Mouse (Mus musculus): ENCODE measurements at regions not wholly inside any gene's neighbourhood (a gene's known extent, or its start where the extent isn't known, plus 50 kb on each side); places are given as distances from the start of the nearest gene placed in this dataset.

GRCm38 (mm10) chr13:4992876-4993275 lies 383.9 kb upstream of the Akr1e1 start:
- no peaks in the 10 kb centered on the region for H3K4me1 ChIP-seq (ENCODE audit: control insufficient read depth, insufficient read depth, low read length)
- ATAC-seq (replicated peaks; ENCODE audit: insufficient number of reproducible peaks, low FRiP score, low TSS enrichment, low read depth) = no peak
- no peak overlapping the region for H3K9ac ChIP-seq (replicated peaks; ENCODE audit: low read length)
- no peaks in the 10 kb centered on the region for H3K27me3 ChIP-seq (ENCODE audit: control insufficient read depth, insufficient read depth, low read length)
- H3K4me3 ChIP-seq (ENCODE audit: low read depth, low read length) = no peak overlapping the region
- H3K27ac ChIP-seq (replicated peaks; ENCODE audit: low read depth, low read length) = no peak overlapping the region
- H3K36me3 ChIP-seq (replicated peaks; ENCODE audit: control insufficient read depth, insufficient read depth, low read depth, low read length) = no peaks in the 10 kb centered on the region
- WGBS = 93% methylated on average over 1 of the region's 1 CpGs
- DNase-seq (ENCODE audit: low spot score) = no peak
- no peaks in the 10 kb centered on the region for H3K9me3 ChIP-seq (replicated peaks; ENCODE audit: control insufficient read depth, low read length)
- H3K4me2 ChIP-seq (ENCODE audit: low read depth, low read length) = no peak overlapping the region

GRCm38 (mm10) chr13:5008296-5008695 lies 399.3 kb upstream of the Akr1e1 start:
- no peak overlapping the region for H3K27ac ChIP-seq (replicated peaks; ENCODE audit: low read depth, low read length)
- no peaks in the 10 kb centered on the region for H3K27me3 ChIP-seq (ENCODE audit: control insufficient read depth, insufficient read depth, low read length)
- no peak overlapping the region for H3K4me3 ChIP-seq (ENCODE audit: low read depth, low read length)
- H3K4me1 ChIP-seq (ENCODE audit: control insufficient read depth, insufficient read depth, low read length) = no peaks in the 10 kb centered on the region
- no peak overlapping the region for H3K4me2 ChIP-seq (ENCODE audit: low read depth, low read length)
- WGBS = 93% methylated on average over 1 of the region's 1 CpGs
- no peaks in the 10 kb centered on the region for H3K9me3 ChIP-seq (replicated peaks; ENCODE audit: control insufficient read depth, low read length)
- ATAC-seq (replicated peaks; ENCODE audit: insufficient number of reproducible peaks, low FRiP score, low TSS enrichment, low read depth) = no peak
- H3K9ac ChIP-seq (replicated peaks; ENCODE audit: low read length) = no peak overlapping the region
- no peaks in the 10 kb centered on the region for H3K36me3 ChIP-seq (replicated peaks; ENCODE audit: control insufficient read depth, insufficient read depth, low read depth, low read length)
- no peak for DNase-seq (ENCODE audit: low spot score)

GRCm38 (mm10) chr13:5022439-5022838 lies 413.5 kb upstream of the Akr1e1 start:
- H3K4me3 ChIP-seq (ENCODE audit: low read depth, low read length) = no peak overlapping the region
- H3K9me3 ChIP-seq (replicated peaks; ENCODE audit: control insufficient read depth, low read length) = no peaks in the 10 kb centered on the region
- H3K27me3 ChIP-seq (ENCODE audit: control insufficient read depth, insufficient read depth, low read length) = no peaks in the 10 kb centered on the region
- ATAC-seq (replicated peaks; ENCODE audit: insufficient number of reproducible peaks, low FRiP score, low TSS enrichment, low read depth) (no peak), DNase-seq (ENCODE audit: low spot score) (no peak)
- no peaks in the 10 kb centered on the region for H3K4me1 ChIP-seq (ENCODE audit: control insufficient read depth, insufficient read depth, low read length)
- no peak overlapping the region for H3K27ac ChIP-seq (replicated peaks; ENCODE audit: low read depth, low read length)
- H3K4me2 ChIP-seq (ENCODE audit: low read depth, low read length) = no peak overlapping the region
- WGBS = 78% methylated on average over 7 of the region's 7 CpGs
- H3K36me3 ChIP-seq (replicated peaks; ENCODE audit: control insufficient read depth, insufficient read depth, low read depth, low read length) = no peaks in the 10 kb centered on the region
- H3K9ac ChIP-seq (replicated peaks; ENCODE audit: low read length) = no peak overlapping the region

- Histone ChIP-seq H3K4me2 (ENCODE audit: low read depth, low read length) (no peak overlapping the region), H3K9ac (replicated peaks; ENCODE audit: low read length) (no peak overlapping the region), H3K27me3 (ENCODE audit: control insufficient read depth, insufficient read depth, low read length) (no peaks in the 10 kb centered on the region), H3K4me3 (ENCODE audit: low read depth, low read length) (no peak overlapping the region), H3K36me3 (replicated peaks; ENCODE audit: control insufficient read depth, insufficient read depth, low read depth, low read length) (no peaks in the 10 kb centered on the region), H3K9me3 (replicated peaks; ENCODE audit: control insufficient read depth, low read length) (no peaks in the 10 kb centered on the region), H3K4me1 (ENCODE audit: control insufficient read depth, insufficient read depth, low read length) (no peaks in the 10 kb centered on the region), H3K27ac (replicated peaks; ENCODE audit: low read depth, low read length) (no peak overlapping the region)
- ATAC-seq (replicated peaks; ENCODE audit: insufficient number of reproducible peaks, low FRiP score, low TSS enrichment, low read depth) (no peak), DNase-seq (ENCODE audit: low spot score) (no peak)
- WGBS = 64% methylated on average over 2 of the region's 2 CpGs
Measured at GRCm38 (mm10) chr13:5059859-5060258, 450.9 kb upstream of the Akr1e1 start.

- no peaks in the 10 kb centered on the region for H3K9me3 ChIP-seq (replicated peaks; ENCODE audit: control insufficient read depth, low read length)
- ATAC-seq (replicated peaks; ENCODE audit: insufficient number of reproducible peaks, low FRiP score, low TSS enrichment, low read depth) (no peak), DNase-seq (ENCODE audit: low spot score) (peak; percentile 23)
- H3K4me1 ChIP-seq (ENCODE audit: control insufficient read depth, insufficient read depth, low read length) = no peaks in the 10 kb centered on the region
- no peaks in the 10 kb centered on the region for H3K27me3 ChIP-seq (ENCODE audit: control insufficient read depth, insufficient read depth, low read length)
- WGBS = 31% methylated on average over 2 of the region's 2 CpGs
- H3K4me3 ChIP-seq (ENCODE audit: low read depth, low read length) = no peak overlapping the region
- no peak overlapping the region for H3K9ac ChIP-seq (replicated peaks; ENCODE audit: low read length)
- no peak overlapping the region for H3K4me2 ChIP-seq (ENCODE audit: low read depth, low read length)
- H3K27ac ChIP-seq (replicated peaks; ENCODE audit: low read depth, low read length) = no peak overlapping the region
- H3K36me3 ChIP-seq (replicated peaks; ENCODE audit: control insufficient read depth, insufficient read depth, low read depth, low read length) = no peaks in the 10 kb centered on the region
Measured at GRCm38 (mm10) chr13:5060462-5060861, 451.5 kb upstream of the Akr1e1 start.

GRCm38 (mm10) chr13:5107454-5107853 lies 498.5 kb upstream of the Akr1e1 start:
- DNase-seq (ENCODE audit: low spot score) (no peak), ATAC-seq (replicated peaks; ENCODE audit: insufficient number of reproducible peaks, low FRiP score, low TSS enrichment, low read depth) (no peak)
- no peaks in the 10 kb centered on the region for H3K36me3 ChIP-seq (replicated peaks; ENCODE audit: control insufficient read depth, insufficient read depth, low read depth, low read length)
- no peaks in the 10 kb centered on the region for H3K27me3 ChIP-seq (ENCODE audit: control insufficient read depth, insufficient read depth, low read length)
- no peak overlapping the region for H3K4me3 ChIP-seq (ENCODE audit: low read depth, low read length)
- no peak overlapping the region for H3K4me2 ChIP-seq (ENCODE audit: low read depth, low read length)
- H3K9ac ChIP-seq (replicated peaks; ENCODE audit: low read length) = no peak overlapping the region
- H3K27ac ChIP-seq (replicated peaks; ENCODE audit: low read depth, low read length) = no peak overlapping the region
- H3K4me1 ChIP-seq (ENCODE audit: control insufficient read depth, insufficient read depth, low read length) = no peaks in the 10 kb centered on the region
- WGBS = 83% methylated on average over 5 of the region's 5 CpGs
- no peaks in the 10 kb centered on the region for H3K9me3 ChIP-seq (replicated peaks; ENCODE audit: control insufficient read depth, low read length)

GRCm38 (mm10) chr13:5154911-5155310 lies 545.9 kb upstream of the Akr1e1 start:
- no peak overlapping the region for H3K9ac ChIP-seq (replicated peaks; ENCODE audit: low read length)
- H3K4me1 ChIP-seq (ENCODE audit: control insufficient read depth, insufficient read depth, low read length) = no peaks in the 10 kb centered on the region
- H3K27me3 ChIP-seq (ENCODE audit: control insufficient read depth, insufficient read depth, low read length) = no peaks in the 10 kb centered on the region
- no peak overlapping the region for H3K4me3 ChIP-seq (ENCODE audit: low read depth, low read length)
- ATAC-seq (replicated peaks; ENCODE audit: insufficient number of reproducible peaks, low FRiP score, low TSS enrichment, low read depth) (no peak), DNase-seq (ENCODE audit: low spot score) (no peak)
- H3K9me3 ChIP-seq (replicated peaks; ENCODE audit: control insufficient read depth, low read length) = no peaks in the 10 kb centered on the region
- H3K27ac ChIP-seq (replicated peaks; ENCODE audit: low read depth, low read length) = no peak overlapping the region
- no peak overlapping the region for H3K4me2 ChIP-seq (ENCODE audit: low read depth, low read length)
- H3K36me3 ChIP-seq (replicated peaks; ENCODE audit: control insufficient read depth, insufficient read depth, low read depth, low read length) = no peaks in the 10 kb centered on the region
- WGBS = 92% methylated on average over 3 of the region's 3 CpGs

GRCm38 (mm10) chr13:5159765-5160684 lies 551.1 kb upstream of the Akr1e1 start:
- DNase-seq (ENCODE audit: low spot score) (no peak), ATAC-seq (replicated peaks; ENCODE audit: insufficient number of reproducible peaks, low FRiP score, low TSS enrichment, low read depth) (no peak)
- Histone ChIP-seq H3K27ac (replicated peaks; ENCODE audit: low read depth, low read length) (no peak overlapping the region), H3K4me1 (ENCODE audit: control insufficient read depth, insufficient read depth, low read length) (no peaks in the 10 kb centered on the region), H3K27me3 (ENCODE audit: control insufficient read depth, insufficient read depth, low read length) (no peaks in the 10 kb centered on the region), H3K9ac (replicated peaks; ENCODE audit: low read length) (no peak overlapping the region), H3K4me3 (ENCODE audit: low read depth, low read length) (no peak overlapping the region), H3K4me2 (ENCODE audit: low read depth, low read length) (no peak overlapping the region), H3K9me3 (replicated peaks; ENCODE audit: control insufficient read depth, low read length) (no peaks in the 10 kb centered on the region), H3K36me3 (replicated peaks; ENCODE audit: control insufficient read depth, insufficient read depth, low read depth, low read length) (no peaks in the 10 kb centered on the region)
- 72% methylated on average over 5 of the region's 5 CpGs for WGBS

Measured in embryonic facial prominence, embryonic 11.5 days (tissue).